Mouse (Mus musculus): ENCODE data around the gene Cobll1. TPM values are rescaled to one million over a fixed set of nuclear protein-coding genes. Genes with fewer than 3 reads are reported as not detected.

Gene Cobll1
- polyA plus RNA-seq, 1 experiment from 2014 or later, result 1.7 TPM

DNA sequence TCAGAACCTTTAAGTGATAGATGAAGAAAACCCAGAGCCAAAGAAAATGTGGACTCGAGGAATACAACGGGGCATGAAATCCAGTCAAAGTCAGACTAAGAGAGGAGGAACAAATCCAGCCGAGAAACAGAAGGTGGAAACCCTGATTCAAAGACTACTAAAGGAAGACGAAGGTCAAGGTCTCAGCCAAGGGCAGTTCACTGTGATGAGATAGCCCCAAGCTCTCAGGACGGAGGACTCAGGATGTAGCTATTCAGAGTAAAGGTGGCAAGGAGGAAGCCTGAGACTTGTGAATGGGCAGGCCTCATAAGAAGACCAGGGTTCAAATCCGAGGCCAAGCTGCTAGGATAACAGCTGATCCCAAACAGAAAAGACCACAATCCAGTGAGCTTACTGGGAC lies 90.3 kb downstream of the Cobll1 start:
- DNase-seq (ENCODE audit: low spot score), result no peak
- 92% methylated on average over 6 of the region's 6 CpGs for WGBS
- Histone ChIP-seq H3K4me1 (no peaks in the 10 kb centered on the region), H3K36me3 (no peaks in the 10 kb centered on the region), H3K4me3 (no peak overlapping the region), H3K9me3 (replicated peaks) (no peaks in the 10 kb centered on the region), H3K27ac (replicated peaks) (no peak overlapping the region), H3K27me3 (ENCODE audit: low read depth, poor library complexity, severe bottlenecking) (no peaks in the 10 kb centered on the region)

GRCm38 (mm10) chr2:65147431-65147830 lies 91.8 kb downstream of the Cobll1 start:
- H3K4me1 ChIP-seq, result no peaks in the 10 kb centered on the region
- no peaks in the 10 kb centered on the region for H3K27me3 ChIP-seq (ENCODE audit: low read depth, poor library complexity, severe bottlenecking)
- no peak for DNase-seq (ENCODE audit: low spot score)
- H3K4me3 ChIP-seq, result no peak overlapping the region
- no peaks in the 10 kb centered on the region for H3K9me3 ChIP-seq (replicated peaks)
- no peaks in the 10 kb centered on the region for H3K36me3 ChIP-seq
- WGBS, result 86% methylated on average over 1 of the region's 1 CpGs
- no peak overlapping the region for H3K27ac ChIP-seq (replicated peaks)

- Histone ChIP-seq H3K9me3 (replicated peaks) (no peaks in the 10 kb centered on the region), H3K4me1 (no peaks in the 10 kb centered on the region), H3K27ac (replicated peaks) (no peak overlapping the region; the same call in 1 of the 2 replicates), H3K27me3 (ENCODE audit: low read depth, poor library complexity, severe bottlenecking) (no peaks in the 10 kb centered on the region), H3K36me3 (no peaks in the 10 kb centered on the region), H3K4me3 (no peak overlapping the region)
- DNase-seq (ENCODE audit: low spot score), result peak; percentile 38
- WGBS, result 57% methylated on average over 6 of the region's 6 CpGs
These were observed 93.6 kb downstream of the Cobll1 start for GRCm38 (mm10) chr2:65145421-65146117.

- 86% methylated on average over 4 of the region's 4 CpGs for WGBS
- no peaks in the 10 kb centered on the region for H3K36me3 ChIP-seq
- H3K27me3 ChIP-seq (ENCODE audit: low read depth, poor library complexity, severe bottlenecking), result no peaks in the 10 kb centered on the region
- H3K9me3 ChIP-seq (replicated peaks), result no peaks in the 10 kb centered on the region
- H3K27ac ChIP-seq (replicated peaks), result no peak overlapping the region
- H3K4me3 ChIP-seq, result no peak overlapping the region
- DNase-seq (ENCODE audit: low spot score), result no peak
- H3K4me1 ChIP-seq, result no peaks in the 10 kb centered on the region
These were observed 98.0 kb downstream of the Cobll1 start for GRCm38 (mm10) chr2:65141093-65141661.

- Histone ChIP-seq H3K27ac (replicated peaks) (no peak overlapping the region), H3K4me3 (no peak overlapping the region), H3K36me3 (no peaks in the 10 kb centered on the region), H3K27me3 (ENCODE audit: low read depth, poor library complexity, severe bottlenecking) (no peaks in the 10 kb centered on the region), H3K9me3 (replicated peaks) (no peaks in the 10 kb centered on the region), H3K4me1 (no peaks in the 10 kb centered on the region)
- no peak for DNase-seq (ENCODE audit: low spot score)
- 87% methylated on average over 6 of the region's 6 CpGs for WGBS
These were observed 98.8 kb downstream of the Cobll1 start for GRCm38 (mm10) chr2:65140330-65140922.

DNA sequence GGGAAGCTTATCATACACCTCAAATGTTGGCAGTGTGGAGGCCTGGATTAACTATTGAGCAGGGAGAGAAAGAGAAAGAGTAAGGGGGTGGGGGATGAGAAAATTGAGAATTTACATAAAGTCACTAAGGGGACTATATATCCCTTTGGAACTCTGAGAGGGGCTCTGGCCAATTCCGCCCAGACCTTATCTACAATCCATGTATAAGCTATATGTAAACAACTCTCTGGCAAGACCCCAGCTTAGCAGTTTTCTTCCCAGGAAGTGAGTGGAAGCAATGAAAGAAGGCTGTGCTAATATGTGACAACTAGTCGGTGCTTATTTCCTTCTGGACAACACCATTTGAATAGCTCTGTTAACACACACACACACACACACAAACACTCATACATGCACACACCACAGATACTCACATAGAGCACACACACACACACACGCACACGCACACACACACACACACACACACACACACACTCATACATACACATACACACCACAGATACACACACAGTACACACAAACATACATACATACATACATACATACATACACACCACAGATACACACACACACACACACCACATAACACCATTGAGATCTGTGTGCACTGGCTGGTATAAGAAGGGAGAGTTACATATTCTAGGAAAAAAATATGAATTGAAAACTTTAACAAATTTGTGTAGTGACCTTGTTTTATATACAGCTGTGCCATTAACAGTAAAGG lies 99.4 kb downstream of the Cobll1 start:
- no peak for DNase-seq (ENCODE audit: low spot score)

DNA sequence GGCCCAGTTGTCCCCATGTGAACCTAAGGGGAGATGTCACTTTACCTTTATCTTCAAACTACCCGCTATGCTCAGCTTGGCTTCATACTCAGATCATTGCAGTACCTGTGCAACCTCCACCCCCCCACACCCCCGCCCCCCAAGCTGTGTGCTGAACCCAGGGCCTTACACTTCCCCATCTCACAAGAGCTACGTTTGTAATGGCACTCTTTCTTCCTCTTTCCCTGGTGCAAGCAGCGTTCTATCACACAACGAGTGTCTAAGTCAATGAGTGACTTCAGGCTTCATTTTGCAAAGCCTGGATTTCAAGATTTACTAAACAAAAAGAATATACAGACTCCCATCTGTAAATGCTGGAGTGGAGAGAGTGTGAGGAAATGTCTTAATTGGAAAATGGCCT lies 100.2 kb downstream of the Cobll1 start:
- Histone ChIP-seq H3K4me1 (no peaks in the 10 kb centered on the region), H3K36me3 (no peaks in the 10 kb centered on the region), H3K27ac (replicated peaks) (no peak overlapping the region), H3K4me3 (no peak overlapping the region), H3K9me3 (replicated peaks) (no peaks in the 10 kb centered on the region), H3K27me3 (ENCODE audit: low read depth, poor library complexity, severe bottlenecking) (no peaks in the 10 kb centered on the region)
- WGBS, result 86% methylated on average over 5 of the region's 5 CpGs
- no peak for DNase-seq (ENCODE audit: low spot score)

More for the DNA sequence above, 99.4 kb downstream of the Cobll1 start:
- Histone ChIP-seq H3K36me3 (no peaks in the 10 kb centered on the region), H3K27me3 (ENCODE audit: low read depth, poor library complexity, severe bottlenecking) (no peaks in the 10 kb centered on the region), H3K27ac (replicated peaks) (no peak overlapping the region), H3K9me3 (replicated peaks) (no peaks in the 10 kb centered on the region), H3K4me3 (no peak overlapping the region), H3K4me1 (no peaks in the 10 kb centered on the region)
- 73% methylated on average over 4 of the region's 4 CpGs for WGBS

DNA sequence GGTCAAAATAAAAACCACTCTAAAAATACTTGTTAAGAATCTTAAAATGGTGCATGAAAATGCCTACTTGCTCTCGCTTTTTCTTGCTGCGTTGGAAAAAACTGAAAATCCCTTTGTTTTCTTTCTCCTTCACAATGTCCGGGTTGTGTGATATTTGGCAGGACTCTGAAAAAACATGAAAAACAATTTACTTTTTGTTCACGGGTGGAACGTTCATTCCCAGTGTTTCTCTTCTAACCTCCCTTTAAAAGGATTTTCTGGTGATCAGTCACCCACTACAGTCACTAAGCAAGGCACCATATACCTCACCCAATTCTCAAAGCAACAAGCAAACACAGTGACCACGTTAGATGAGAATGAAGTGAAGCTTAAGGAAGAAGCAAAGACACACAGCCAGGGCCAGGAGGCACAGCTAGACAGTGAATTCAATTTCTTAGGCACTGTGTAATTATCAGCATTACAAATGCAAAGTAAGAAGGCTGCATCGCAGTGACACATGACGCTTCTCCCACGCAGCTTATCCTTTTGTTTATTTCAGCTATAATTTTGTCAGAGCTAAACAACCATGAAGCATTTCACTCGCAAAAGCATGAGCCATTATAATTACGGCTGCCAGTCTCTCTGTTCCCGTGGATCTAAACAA lies 112.9 kb downstream of the Cobll1 start:
- DNase-seq (ENCODE audit: low spot score), result no peak
- Histone ChIP-seq H3K9me3 (replicated peaks) (no peaks in the 10 kb centered on the region), H3K4me1 (peaks cover 5% of the 10 kb centered on the region), H3K27ac (replicated peaks) (no peak overlapping the region), H3K27me3 (ENCODE audit: low read depth, poor library complexity, severe bottlenecking) (no peaks in the 10 kb centered on the region), H3K4me3 (no peak overlapping the region), H3K36me3 (no peaks in the 10 kb centered on the region)
- 78% methylated on average over 12 of the region's 12 CpGs for WGBS

GRCm38 (mm10) chr2:65123702-65124101 lies 115.5 kb downstream of the Cobll1 start:
- H3K4me3 ChIP-seq, result no peak overlapping the region
- H3K27ac ChIP-seq (replicated peaks), result no peak overlapping the region
- no peaks in the 10 kb centered on the region for H3K36me3 ChIP-seq
- no peaks in the 10 kb centered on the region for H3K9me3 ChIP-seq (replicated peaks)
- WGBS, result 88% methylated on average over 3 of the region's 3 CpGs
- H3K27me3 ChIP-seq (ENCODE audit: low read depth, poor library complexity, severe bottlenecking), result no peaks in the 10 kb centered on the region
- no peak for DNase-seq (ENCODE audit: low spot score)
- peaks cover 5% of the 10 kb centered on the region for H3K4me1 ChIP-seq

DNA sequence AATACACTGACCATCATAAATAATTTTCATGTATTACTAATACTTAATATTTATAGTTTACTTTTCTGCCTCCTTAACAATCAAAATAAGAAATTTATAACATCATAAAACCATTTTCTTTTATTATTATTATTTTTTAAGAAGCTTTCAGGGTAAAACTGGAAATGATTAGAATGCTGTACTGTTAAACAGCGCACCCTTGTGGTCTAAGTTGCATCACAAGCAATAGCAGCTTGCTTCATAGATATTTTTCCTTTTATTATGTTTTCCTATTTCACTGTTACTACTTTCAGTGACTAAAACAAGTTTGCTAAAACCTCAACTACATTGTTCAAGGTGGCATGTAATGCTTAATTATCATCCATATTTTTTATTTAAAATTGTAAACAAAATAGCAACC lies 117.8 kb downstream of the Cobll1 start:
- Histone ChIP-seq H3K27ac (replicated peaks) (no peak overlapping the region), H3K9me3 (replicated peaks) (no peaks in the 10 kb centered on the region), H3K4me3 (no peak overlapping the region), H3K27me3 (ENCODE audit: low read depth, poor library complexity, severe bottlenecking) (no peaks in the 10 kb centered on the region), H3K4me1 (peaks cover 3% of the 10 kb centered on the region), H3K36me3 (no peaks in the 10 kb centered on the region)
- DNase-seq (ENCODE audit: low spot score), result no peak
- 4% methylated on average over 1 of the region's 1 CpGs for WGBS

- no peak for DNase-seq (ENCODE audit: low spot score)
- Histone ChIP-seq H3K27ac (replicated peaks) (no peak overlapping the region), H3K4me1 (no peaks in the 10 kb centered on the region), H3K4me3 (no peak overlapping the region), H3K36me3 (no peaks in the 10 kb centered on the region), H3K27me3 (ENCODE audit: low read depth, poor library complexity, severe bottlenecking) (no peaks in the 10 kb centered on the region), H3K9me3 (replicated peaks) (no peaks in the 10 kb centered on the region)
- 77% methylated on average over 3 of the region's 3 CpGs for WGBS
These were observed 118.2 kb downstream of the Cobll1 start for GRCm38 (mm10) chr2:65121012-65121411.

GRCm38 (mm10) chr2:65120112-65120511 lies 119.1 kb downstream of the Cobll1 start:
- WGBS, result 72% methylated on average over 2 of the region's 2 CpGs
- no peaks in the 10 kb centered on the region for H3K36me3 ChIP-seq
- no peaks in the 10 kb centered on the region for H3K27me3 ChIP-seq (ENCODE audit: low read depth, poor library complexity, severe bottlenecking)
- no peak overlapping the region for H3K27ac ChIP-seq (replicated peaks)
- DNase-seq (ENCODE audit: low spot score), result no peak
- no peak overlapping the region for H3K4me3 ChIP-seq
- H3K4me1 ChIP-seq, result no peaks in the 10 kb centered on the region
- no peaks in the 10 kb centered on the region for H3K9me3 ChIP-seq (replicated peaks)
